Mouse (Mus musculus) kidney, adult 18-20 months (tissue): ENCODE measurements around the gene Hoxc9.

Experiments
- DNase-seq: peaks from one replicate; pipeline ENCODE4 v3.0.0; 2021

Hoxc9 gene

GRCm38 (mm10) chr15:102976171-102976570 is at the start of gene Hoxc9:
Gene Hoxc9, plus strand, starts transcription at chr15:102976439.
- DNase-seq, result peak; percentile 61

GRCm38 (mm10) chr15:102927032-102927645 is 49.1 kb upstream of the Hoxc9 start:
- DNase-seq, result no peak

- DNase-seq, result no peak
Observed at GRCm38 (mm10) chr15:102931706-102932358, 44.4 kb upstream of the Hoxc9 start.

GRCm38 (mm10) chr15:102934438-102934837 is 41.8 kb upstream of the Hoxc9 start:
- no peak for DNase-seq

GRCm38 (mm10) chr15:102934897-102935296 is 41.3 kb upstream of the Hoxc9 start:
- no peak for DNase-seq

GRCm38 (mm10) chr15:102936279-102936972 is 39.8 kb upstream of the Hoxc9 start, which contains the start of gene Hoxc12:
Gene Hoxc12, plus strand, starts transcription at chr15:102936757.
- no peak for DNase-seq

GRCm38 (mm10) chr15:102937036-102937666 is 39.1 kb upstream of the Hoxc9 start:
- no peak for DNase-seq

- no peak for DNase-seq
Observed at GRCm38 (mm10) chr15:102939256-102940155, 36.7 kb upstream of the Hoxc9 start.

GRCm38 (mm10) chr15:102942739-102943467 is 33.3 kb upstream of the Hoxc9 start:
- DNase-seq, result no peak

- DNase-seq, result no peak
Observed at GRCm38 (mm10) chr15:102943468-102943813, 32.8 kb upstream of the Hoxc9 start.

- no peak for DNase-seq
Observed at GRCm38 (mm10) chr15:102945185-102946077, 30.8 kb upstream of the Hoxc9 start.

GRCm38 (mm10) chr15:102947276-102947675 is 29.0 kb upstream of the Hoxc9 start:
- DNase-seq, result no peak

GRCm38 (mm10) chr15:102948842-102949241 is 27.4 kb upstream of the Hoxc9 start:
- no peak for DNase-seq

GRCm38 (mm10) chr15:102949696-102950095 is 26.5 kb upstream of the Hoxc9 start:
- no peak for DNase-seq

- no peak for DNase-seq
Observed at GRCm38 (mm10) chr15:102950877-102951276, 25.4 kb upstream of the Hoxc9 start.

GRCm38 (mm10) chr15:102953561-102953960 is 22.7 kb upstream of the Hoxc9 start:
- DNase-seq, result no peak

GRCm38 (mm10) chr15:102954192-102955006 is 21.8 kb upstream of the Hoxc9 start, which contains the start of gene Hoxc11:
Gene Hoxc11, plus strand, starts transcription at chr15:102954427.
- peak; percentile 57 for DNase-seq

- no peak for DNase-seq
Observed at GRCm38 (mm10) chr15:102955007-102955382, 21.2 kb upstream of the Hoxc9 start.

GRCm38 (mm10) chr15:102955833-102956640 is 20.2 kb upstream of the Hoxc9 start:
- peak; percentile 53 for DNase-seq
